Mouse (Mus musculus) heart, embryonic 11.5 days (tissue): ENCODE measurements around the gene Ano2. TPM values are rescaled to one million over a fixed set of nuclear protein-coding genes. Genes with fewer than 3 reads are reported as not detected.
A peak's percentile ranks its signal among the peaks of the same experiment; 100 is the strongest.

ENCODE experiments used
- ATAC-seq: fragments of 200-750 bp; cut with Nextera tagmentation; replicated peaks from 2 replicates; pipeline ENCODE4 v1.8.0; 2017; ENCODE audit warnings: moderate library complexity; ENCODE audit not compliant: insufficient number of reproducible peaks, low FRiP score, low TSS enrichment
- H3K27ac ChIP-seq: fragments of 300-500 bp; sonication (generic); 2 replicates; pipeline ENCODE4 v1.5.1; 2014; ENCODE audit warnings: mild to moderate bottlenecking, low read depth, low read length
- H3K27me3 ChIP-seq: fragments of 300-500 bp; sonication (generic); 2 replicates; pipeline ENCODE4 v1.6.1; 2014; ENCODE audit warnings: mild to moderate bottlenecking, low read length, mixed read lengths; ENCODE audit not compliant: control insufficient read depth, insufficient read depth
- H3K36me3 ChIP-seq: fragments of 300-500 bp; sonication (generic); 2 replicates; pipeline ENCODE4 v1.6.1; 2014; ENCODE audit warnings: mild to moderate bottlenecking, low read length, moderate library complexity, mixed read lengths; ENCODE audit not compliant: control insufficient read depth, insufficient read depth
- H3K4me1 ChIP-seq: fragments of 300-500 bp; sonication (generic); 2 replicates; pipeline ENCODE4 v1.6.1; 2014; ENCODE audit warnings: low read length; ENCODE audit not compliant: control insufficient read depth, insufficient read depth
- H3K4me2 ChIP-seq: fragments of 300-500 bp; sonication (generic); 2 replicates; pipeline ENCODE4 v1.6.1; 2014; ENCODE audit warnings: mild to moderate bottlenecking, moderate library complexity
- H3K4me3 ChIP-seq: fragments of 300-500 bp; sonication (generic); 2 replicates; pipeline ENCODE4 v1.5.1; 2014; ENCODE audit warnings: low read depth, low read length
- H3K9ac ChIP-seq: fragments of 300-500 bp; sonication (generic); 2 replicates; pipeline ENCODE4 v1.6.1; 2014; ENCODE audit warnings: mild to moderate bottlenecking, low read depth, low read length, moderate library complexity
- H3K9me3 ChIP-seq: fragments of 300-500 bp; sonication (generic); replicated peaks from 2 replicates; pipeline ENCODE4 v1.6.1; 2016; ENCODE audit warnings: low read length; ENCODE audit not compliant: control insufficient read depth
- WGBS: fragments of 180-500 bp; shearing (Covaris S2); extraction: QIAGEN DNeasy Blood & Tissue Kit; methylation state at CpG from one replicate; pipeline ENCODE4 v1.1.7; 2014; ENCODE audit not compliant: insufficient replicate concordance; 5-methylcytosine and 5-hydroxymethylcytosine counted together
- polyA plus RNA-seq: library from polyadenylated mRNA; unstranded; fragments of >200 nt; fragmentation: Nextera tagmentation; extraction: Ambion mirVana; gene quantifications from 2 replicates; pipeline ENCODE4 v1.2.1, GENCODE M21; 2014

The Ano2 gene
- polyA plus RNA-seq, 1 experiment from 2014 or later, result 0.86 TPM

DNA sequence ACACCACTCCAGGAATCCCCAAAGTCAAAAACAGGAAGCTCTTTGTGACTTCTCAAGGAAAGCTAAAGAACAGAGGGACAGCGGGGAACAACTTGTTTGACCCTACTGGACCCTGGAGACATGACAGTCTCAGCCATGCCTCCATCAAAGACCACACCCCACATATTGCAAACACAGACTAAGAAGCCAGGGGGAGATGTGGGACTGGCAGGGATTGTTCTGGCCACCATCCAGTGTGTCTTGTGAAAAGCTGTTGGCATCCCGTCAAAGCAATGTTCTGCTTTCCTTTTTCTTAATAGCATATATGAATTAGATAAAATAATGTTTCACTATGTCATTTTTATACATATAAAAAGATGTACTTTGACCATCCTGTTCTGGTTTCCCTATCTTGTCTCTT is 326.8 kb downstream of the Ano2 start:
- ATAC-seq, result no peak
- H3K4me2 ChIP-seq, result no peak overlapping the region
- H3K4me3 ChIP-seq, result no peak overlapping the region
- no peaks in the 10 kb centered on the region for H3K4me1 ChIP-seq
- no peaks in the 10 kb centered on the region for H3K27me3 ChIP-seq
- H3K9ac ChIP-seq, result no peak overlapping the region
- no peaks in the 10 kb centered on the region for H3K9me3 ChIP-seq
- WGBS, result 86% methylated on average over 2 of the region's 2 CpGs
- no peak overlapping the region for H3K27ac ChIP-seq
- no peaks in the 10 kb centered on the region for H3K36me3 ChIP-seq

DNA sequence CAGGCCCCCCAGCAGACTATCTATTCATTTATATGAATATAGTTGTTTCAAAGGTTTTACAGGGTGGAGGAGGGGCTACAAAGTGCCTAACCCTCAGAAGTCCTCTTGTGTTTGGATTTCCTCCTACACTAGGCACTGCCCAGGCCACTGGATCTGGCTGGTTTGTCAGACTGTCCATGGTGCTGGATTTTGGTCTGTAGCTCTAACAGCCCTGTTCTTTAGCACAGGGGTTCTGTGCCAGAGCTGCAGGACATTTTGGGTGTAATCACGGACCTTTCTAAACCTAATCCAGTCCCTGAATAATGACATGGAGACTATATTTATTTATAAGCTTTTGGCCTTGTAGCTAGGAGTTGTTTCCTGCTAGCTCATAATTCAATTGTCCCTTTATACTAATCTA is 328.2 kb downstream of the Ano2 start:
- Histone ChIP-seq H3K27me3 (no peaks in the 10 kb centered on the region), H3K9me3 (no peaks in the 10 kb centered on the region), H3K4me2 (no peak overlapping the region), H3K4me1 (no peaks in the 10 kb centered on the region), H3K4me3 (no peak overlapping the region), H3K9ac (no peak overlapping the region), H3K36me3 (no peaks in the 10 kb centered on the region), H3K27ac (no peak overlapping the region)
- WGBS, result 67% methylated on average over 1 of the region's 1 CpGs
- no peak for ATAC-seq

DNA sequence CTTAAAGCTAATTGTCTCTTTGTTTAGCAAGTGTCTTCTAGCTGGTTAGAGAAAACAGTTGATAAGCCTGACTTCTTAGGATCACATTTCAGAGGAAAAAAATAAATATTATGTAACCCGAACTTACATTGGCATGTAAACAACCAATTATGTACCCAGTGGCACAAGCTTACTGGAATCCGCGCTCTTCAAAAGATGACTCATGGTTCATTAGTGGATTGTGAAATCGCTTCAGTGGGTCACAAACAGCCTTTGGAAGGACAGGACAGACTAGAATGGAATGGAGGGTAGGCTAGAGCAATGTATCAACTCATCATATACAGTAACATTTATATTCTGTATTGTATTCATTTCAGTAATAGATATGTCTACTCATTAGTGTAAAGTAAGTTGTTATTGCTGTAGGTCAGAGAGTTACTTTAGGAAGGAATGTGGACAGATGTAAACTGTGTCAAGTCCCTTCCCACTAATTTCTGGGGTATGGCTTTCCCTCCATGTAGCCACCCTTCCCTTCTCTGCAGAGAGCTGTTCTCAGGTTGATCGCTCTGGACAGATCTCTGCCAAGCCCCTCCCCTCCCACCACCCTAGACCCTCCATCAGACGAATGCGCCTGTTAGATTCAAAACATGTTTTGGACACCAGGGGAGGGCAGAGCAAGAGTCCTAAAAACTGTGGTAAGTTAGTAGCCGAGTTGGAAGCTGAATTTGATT is 343.6 kb downstream of the Ano2 start:
- Histone ChIP-seq H3K9me3 (no peaks in the 10 kb centered on the region), H3K9ac (no peak overlapping the region), H3K27me3 (no peaks in the 10 kb centered on the region), H3K4me3 (no peak overlapping the region), H3K27ac (no peak overlapping the region), H3K4me1 (peaks cover 9% of the 10 kb centered on the region), H3K4me2 (no peak overlapping the region), H3K36me3 (no peaks in the 10 kb centered on the region)
- 63% methylated on average over 8 of the region's 8 CpGs for WGBS
- no peak for ATAC-seq

DNA sequence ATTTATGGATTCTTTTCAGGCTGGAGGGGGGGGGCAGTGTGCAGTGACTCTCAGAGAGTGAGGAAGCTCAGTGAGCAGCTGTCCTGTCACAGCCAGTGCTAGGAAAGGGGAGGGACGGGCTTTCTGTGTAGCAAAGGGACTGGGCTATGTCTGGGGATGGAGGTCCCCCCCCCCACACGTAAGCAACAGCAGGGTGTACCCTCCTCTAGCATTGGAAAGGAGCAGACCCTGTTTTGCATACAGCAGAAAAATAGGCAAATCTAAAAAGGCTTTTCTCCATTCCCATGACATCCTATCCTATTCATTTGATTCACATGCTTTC is 344.1 kb downstream of the Ano2 start:
- H3K9me3 ChIP-seq, result no peaks in the 10 kb centered on the region
- H3K4me2 ChIP-seq, result no peak overlapping the region
- H3K36me3 ChIP-seq, result no peaks in the 10 kb centered on the region
- no peak for ATAC-seq
- no peak overlapping the region for H3K27ac ChIP-seq
- no peak overlapping the region for H3K4me3 ChIP-seq
- H3K27me3 ChIP-seq, result no peaks in the 10 kb centered on the region
- WGBS, result 36% methylated on average over 2 of the region's 2 CpGs
- H3K9ac ChIP-seq, result no peak overlapping the region
- H3K4me1 ChIP-seq, result peaks cover 9% of the 10 kb centered on the region

DNA sequence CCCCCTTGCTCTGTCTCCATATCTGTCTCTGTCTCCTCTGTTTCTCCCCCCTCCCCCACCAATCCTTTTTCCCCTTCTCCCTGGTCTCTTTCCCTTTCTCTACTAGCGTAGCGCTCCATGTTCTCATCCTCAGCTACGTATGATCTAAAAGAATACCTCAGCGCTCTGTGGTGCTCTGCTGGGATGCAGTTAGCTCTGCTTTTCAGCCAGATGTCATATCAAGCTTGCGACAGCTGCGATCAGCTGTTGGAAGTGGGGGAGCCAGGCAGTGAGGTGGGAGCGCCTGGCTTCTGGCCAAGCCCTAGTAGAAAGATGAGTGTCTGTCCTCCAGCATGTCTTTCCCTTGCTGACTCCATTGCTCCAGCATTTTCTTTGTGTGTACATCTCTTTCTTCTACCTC is 344.5 kb downstream of the Ano2 start:
- 46% methylated on average over 7 of the region's 7 CpGs for WGBS

DNA sequence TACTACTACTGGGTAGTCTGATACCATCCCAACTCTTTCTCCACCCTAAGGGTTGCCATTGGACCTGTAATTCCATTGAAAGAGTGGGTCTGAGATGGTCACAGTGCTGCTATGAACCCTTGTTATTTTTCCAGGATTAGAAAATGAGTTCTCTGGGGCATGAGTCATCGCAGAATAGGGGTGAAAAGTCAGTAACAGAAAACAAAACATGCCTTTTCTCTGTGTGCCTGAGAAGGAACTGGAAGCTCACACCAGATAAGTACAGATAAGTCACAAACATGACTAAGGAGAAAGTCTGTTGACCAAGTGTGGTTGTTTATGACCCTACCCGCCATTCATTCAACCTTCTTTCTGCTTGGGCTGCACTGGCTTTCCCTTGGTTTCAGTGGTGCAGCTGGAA is 345.4 kb downstream of the Ano2 start:
- Histone ChIP-seq H3K4me1 (peaks cover 9% of the 10 kb centered on the region), H3K36me3 (no peaks in the 10 kb centered on the region), H3K27me3 (no peaks in the 10 kb centered on the region), H3K9me3 (no peaks in the 10 kb centered on the region), H3K4me3 (no peak overlapping the region), H3K27ac (no peak overlapping the region), H3K4me2 (no peak overlapping the region), H3K9ac (no peak overlapping the region)
- 62% methylated on average over 2 of the region's 2 CpGs for WGBS
- 0 out of 2 replicates have a peak, but pooled peaks have one; percentile 22 for ATAC-seq

More for the DNA sequence above, 344.5 kb downstream of the Ano2 start:
- H3K4me1 ChIP-seq, result peaks cover 9% of the 10 kb centered on the region
- H3K9ac ChIP-seq, result no peak overlapping the region
- H3K27me3 ChIP-seq, result no peaks in the 10 kb centered on the region
- no peaks in the 10 kb centered on the region for H3K36me3 ChIP-seq
- ATAC-seq, result no peak
- H3K4me3 ChIP-seq, result no peak overlapping the region
- no peaks in the 10 kb centered on the region for H3K9me3 ChIP-seq
- no peak overlapping the region for H3K4me2 ChIP-seq
- no peak overlapping the region for H3K27ac ChIP-seq

DNA sequence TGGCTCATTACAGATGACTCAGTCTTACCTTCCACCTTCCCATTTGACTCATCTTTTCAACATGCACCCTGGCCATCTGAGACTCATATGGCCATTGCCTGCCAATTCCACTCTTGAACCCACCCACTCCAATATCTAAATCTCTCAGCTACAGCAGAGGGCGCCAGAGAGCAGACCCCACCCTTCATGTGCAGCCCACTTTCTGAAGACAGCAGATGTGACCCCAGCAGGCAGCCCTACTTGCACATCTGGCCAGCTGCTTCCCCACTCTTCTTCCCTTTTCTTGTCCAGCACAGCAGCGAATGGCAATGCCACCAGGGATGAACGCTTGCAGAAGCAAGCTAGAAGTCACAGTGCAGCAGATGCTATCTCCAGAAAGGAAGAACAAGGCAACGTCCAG is 355.7 kb downstream of the Ano2 start:
- no peaks in the 10 kb centered on the region for H3K9me3 ChIP-seq
- no peaks in the 10 kb centered on the region for H3K27me3 ChIP-seq
- no peak overlapping the region for H3K27ac ChIP-seq
- H3K4me2 ChIP-seq, result no peak overlapping the region
- H3K4me1 ChIP-seq, result no peaks in the 10 kb centered on the region
- no peak overlapping the region for H3K4me3 ChIP-seq
- H3K9ac ChIP-seq, result no peak overlapping the region
- WGBS, result 40% methylated on average over 4 of the region's 4 CpGs
- ATAC-seq, result no peak
- H3K36me3 ChIP-seq, result no peaks in the 10 kb centered on the region

DNA sequence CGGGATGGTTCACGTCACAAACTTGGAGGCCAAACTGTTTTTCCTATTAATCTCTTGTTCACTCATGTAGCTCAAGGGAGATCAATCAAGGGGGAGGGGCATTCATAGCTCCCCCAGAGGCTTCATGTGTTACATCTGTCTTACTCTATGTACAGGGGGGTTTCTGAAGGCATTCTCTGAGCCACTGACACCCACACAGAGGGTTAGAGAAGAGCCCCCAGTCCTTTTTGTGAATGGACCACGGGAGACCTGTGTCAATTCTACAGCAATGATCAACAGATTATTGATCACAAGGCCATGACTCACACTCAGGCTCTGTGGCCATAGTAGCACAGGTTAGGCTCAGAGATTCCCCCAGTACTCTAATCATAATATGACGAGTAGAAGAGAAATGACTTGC is 358.0 kb downstream of the Ano2 start:
- Histone ChIP-seq H3K4me1 (no peaks in the 10 kb centered on the region), H3K27me3 (no peaks in the 10 kb centered on the region), H3K9me3 (no peaks in the 10 kb centered on the region), H3K4me2 (no peak overlapping the region), H3K36me3 (no peaks in the 10 kb centered on the region), H3K4me3 (no peak overlapping the region), H3K27ac (no peak overlapping the region), H3K9ac (no peak overlapping the region)
- 63% methylated on average over 4 of the region's 4 CpGs for WGBS
- no peak for ATAC-seq

DNA sequence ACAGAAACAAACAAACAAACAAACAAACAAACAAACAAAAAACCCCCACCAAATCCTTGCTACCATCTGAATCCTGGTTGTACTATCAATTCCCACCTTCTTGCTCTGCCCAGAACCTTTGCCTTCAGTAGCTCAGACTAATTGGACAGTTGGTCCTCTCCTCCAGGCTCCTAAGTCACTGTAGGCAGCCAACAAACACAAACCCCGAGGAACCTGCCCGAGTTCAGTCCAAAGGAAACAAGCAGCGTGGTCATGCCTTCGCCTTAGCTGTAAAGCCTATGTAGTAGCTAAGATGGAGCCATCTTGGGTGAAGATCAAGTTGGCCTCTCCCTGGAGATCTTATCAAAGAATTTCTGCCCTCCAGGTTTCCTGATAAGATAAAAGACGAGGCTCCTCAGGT is 362.9 kb downstream of the Ano2 start:
- ATAC-seq, result no peak
- Histone ChIP-seq H3K4me1 (no peaks in the 10 kb centered on the region), H3K27me3 (no peaks in the 10 kb centered on the region), H3K4me3 (no peak overlapping the region), H3K4me2 (no peak overlapping the region), H3K9me3 (no peaks in the 10 kb centered on the region), H3K27ac (no peak overlapping the region), H3K9ac (no peak overlapping the region), H3K36me3 (no peaks in the 10 kb centered on the region)
- WGBS, result 70% methylated on average over 5 of the region's 5 CpGs
